Mouse (Mus musculus) right cerebral cortex, postnatal 25 days (tissue): ENCODE measurements around the gene Gm6588.

Experiments used
- DNase-seq: peaks from one replicate; pipeline ENCODE4 v3.0.0; 2022

Gene Gm6588

GRCm38 (mm10) chr5:112473453-112473852, 24.2 kb downstream of the Gm6588 start:
- DNase-seq, result no peak

GRCm38 (mm10) chr5:112481946-112482410, 32.8 kb downstream of the Gm6588 start:
- DNase-seq, result no peak

GRCm38 (mm10) chr5:112482551-112482950, 33.3 kb downstream of the Gm6588 start:
- DNase-seq, result no peak

- no peak for DNase-seq
Observed at GRCm38 (mm10) chr5:112483030-112483429, 33.8 kb downstream of the Gm6588 start.

- DNase-seq, result no peak
Observed at GRCm38 (mm10) chr5:112484924-112485715, 35.9 kb downstream of the Gm6588 start.

GRCm38 (mm10) chr5:112486415-112486814, 37.2 kb downstream of the Gm6588 start:
- DNase-seq, result no peak

- no peak for DNase-seq
Observed at GRCm38 (mm10) chr5:112487504-112487903, 38.3 kb downstream of the Gm6588 start.

- no peak for DNase-seq
Observed at GRCm38 (mm10) chr5:112488101-112488776, 39.0 kb downstream of the Gm6588 start.

GRCm38 (mm10) chr5:112491489-112491888, 42.3 kb downstream of the Gm6588 start:
- DNase-seq, result no peak

GRCm38 (mm10) chr5:112493492-112493891, 44.3 kb downstream of the Gm6588 start:
- peak; percentile 62 for DNase-seq

GRCm38 (mm10) chr5:112496753-112497369, 47.6 kb downstream of the Gm6588 start:
- no peak for DNase-seq

- no peak for DNase-seq
Observed at GRCm38 (mm10) chr5:112498921-112499917, 50.0 kb downstream of the Gm6588 start.

- no peak for DNase-seq
Observed at GRCm38 (mm10) chr5:112499918-112500682, 50.9 kb downstream of the Gm6588 start.
